Mouse (Mus musculus): ENCODE data around the gene Arntl. TPM values are rescaled to one million over a fixed set of nuclear protein-coding genes. Genes with fewer than 3 reads are reported as not detected.

Arntl gene
- total RNA-seq, 2 experiments from 2014 or later, result 29.9 to 33.2 TPM

DNA sequence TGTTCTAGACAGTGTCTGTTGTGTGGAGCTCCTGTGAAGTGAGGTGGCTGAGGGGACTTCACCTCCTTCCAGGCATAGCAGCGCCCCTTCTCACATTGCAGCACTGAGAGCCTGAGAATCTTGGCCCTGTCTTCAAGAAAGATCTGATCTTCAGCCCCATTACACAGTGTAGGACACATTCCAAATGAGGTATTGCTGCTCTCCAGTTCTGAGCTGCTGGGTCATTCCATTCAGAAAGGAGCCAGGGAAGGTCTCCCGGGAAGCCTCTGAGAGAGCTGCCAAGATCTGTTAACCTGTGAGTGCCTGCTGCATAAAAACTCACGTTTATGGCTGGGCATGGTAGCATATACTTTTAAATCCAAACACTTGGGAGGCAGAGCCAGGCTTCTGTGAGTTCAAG, 5.7 kb upstream of the Arntl start:
- no peak for DNase-seq (ENCODE audit: low spot score in 2 of 2)
- intact Hi-C loops (cut with DNase I), result no loop called here

GRCm38 (mm10) chr7:113207471-113208387, 464 bp downstream of the Arntl start:
- intact Hi-C loops (cut with DNase I), result loop anchor here (2.0 to 5.0 kb wide), 3 partner anchors 40 to 60 kb away; no protein-coding TSS in a partner anchor
- peak; percentile 66 to 69 for DNase-seq (ENCODE audit: low spot score in 2 of 2)

GRCm38 (mm10) chr7:113208388-113208753, 1.1 kb downstream of the Arntl start:
- intact Hi-C loops (cut with DNase I), result loop anchor here (2.0 to 5.0 kb wide), 3 partner anchors 40 to 61 kb away; no protein-coding TSS in a partner anchor
- DNase-seq (ENCODE audit: low spot score in 2 of 2), result no peak

- intact Hi-C loops (cut with DNase I), result no loop called here
- DNase-seq (ENCODE audit: low spot score in 2 of 2), result no peak
Observed at GRCm38 (mm10) chr7:113210441-113210840, 3.2 kb downstream of the Arntl start.

DNA sequence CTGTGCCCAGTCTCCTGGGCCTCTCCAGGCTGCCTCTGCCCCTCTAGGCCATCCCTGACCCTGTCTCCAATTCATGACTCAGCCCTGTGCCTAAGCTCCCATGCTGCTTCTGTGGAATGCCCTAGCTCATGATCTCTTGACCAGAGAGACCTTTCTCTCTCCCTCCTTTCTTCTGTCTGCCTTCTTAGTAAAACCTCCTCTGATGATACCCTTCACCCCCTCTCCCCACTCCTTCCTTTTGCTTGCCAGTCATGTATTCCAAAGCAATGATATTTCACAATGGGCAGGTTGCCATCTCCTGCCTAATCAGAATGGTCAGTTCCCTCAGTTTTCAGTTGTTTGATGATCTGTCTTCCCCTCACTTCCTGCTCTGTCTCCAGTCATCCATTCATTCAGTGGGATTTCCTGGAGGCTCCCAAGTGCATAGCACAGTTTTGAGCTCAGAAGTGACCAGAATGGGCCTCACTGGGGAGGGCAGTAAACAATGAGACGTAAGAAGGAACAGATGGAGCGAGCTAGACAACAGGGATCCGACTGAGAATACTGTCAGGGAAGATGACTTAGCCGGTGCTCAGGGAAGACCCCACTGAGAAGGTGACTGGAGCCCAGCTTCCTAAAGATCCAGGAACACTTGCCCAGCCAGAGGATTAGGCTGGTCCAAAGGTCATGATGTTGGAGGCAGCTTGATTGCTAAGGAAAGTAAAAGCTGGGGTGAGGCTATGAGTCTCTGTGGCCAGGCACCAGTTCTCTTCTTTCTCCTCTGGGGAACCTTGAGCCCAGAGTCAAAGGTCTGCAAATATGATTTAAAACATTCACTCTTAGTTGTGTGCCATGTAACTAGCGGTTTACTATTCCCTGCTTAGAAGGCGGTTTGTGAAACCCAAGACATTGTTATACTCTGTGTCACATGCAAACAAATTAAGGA, 7.2 kb downstream of the Arntl start:
- intact Hi-C loops (cut with DNase I), result no loop called here
- no peak for DNase-seq (ENCODE audit: low spot score in 2 of 2)

DNA sequence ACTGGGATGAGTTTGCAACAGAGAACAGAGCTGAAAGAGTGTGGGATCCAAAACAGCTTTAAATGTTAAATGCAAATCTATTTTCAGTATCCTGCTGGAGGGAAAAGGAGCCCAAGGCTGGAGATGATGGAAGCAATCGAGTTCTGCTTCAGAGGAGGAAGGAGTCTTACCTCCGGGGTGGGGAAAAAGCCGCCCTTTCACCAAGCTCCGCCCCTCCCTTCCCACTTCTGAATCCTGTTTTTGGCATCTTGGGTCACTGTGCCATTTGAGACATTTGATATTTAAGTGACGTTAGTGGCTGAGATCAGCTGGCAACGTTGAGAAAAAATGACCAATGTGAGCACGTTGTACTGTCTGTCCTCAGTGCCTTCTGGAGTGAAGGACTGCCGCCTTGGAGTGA, 8.9 kb downstream of the Arntl start:
- intact Hi-C loops (cut with DNase I), result no loop called here
- DNase-seq (ENCODE audit: low spot score in 2 of 2), result peak; percentile 47 to 62

- no peak for DNase-seq (ENCODE audit: low spot score in 2 of 2)
- intact Hi-C loops (cut with DNase I), result no loop called here
Observed at GRCm38 (mm10) chr7:113219416-113219815, 12.2 kb downstream of the Arntl start.

- intact Hi-C loops (cut with DNase I), result no loop called here
- no peak for DNase-seq (ENCODE audit: low spot score in 2 of 2)
Observed at GRCm38 (mm10) chr7:113219864-113220263, 12.6 kb downstream of the Arntl start.

GRCm38 (mm10) chr7:113220691-113221238, 13.5 kb downstream of the Arntl start:
- intact Hi-C loops (cut with DNase I), result no loop called here

DNA sequence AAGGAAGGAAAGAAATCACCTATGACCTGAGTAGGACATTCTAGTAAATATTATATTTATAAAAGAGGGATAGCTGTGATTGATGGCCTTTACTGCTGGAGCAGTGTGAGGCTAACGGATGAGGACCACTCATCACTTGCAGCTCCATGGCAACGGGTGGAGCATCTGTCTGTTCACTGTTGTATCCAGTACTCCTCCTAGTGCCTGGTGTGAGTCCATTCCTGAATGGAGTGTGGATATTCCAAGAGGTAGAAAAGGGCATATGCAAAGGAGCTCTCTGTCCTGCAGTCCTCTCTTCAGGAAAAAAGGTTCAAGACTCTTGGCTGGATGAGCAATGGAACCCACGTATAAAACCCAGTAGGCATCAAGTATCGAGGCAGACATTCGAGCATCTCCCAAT, 15.6 kb downstream of the Arntl start:
- intact Hi-C loops (cut with DNase I), result no loop called here
- no peak for DNase-seq (ENCODE audit: low spot score in 2 of 2)

More at GRCm38 (mm10) chr7:113220691-113221238, 13.5 kb downstream of the Arntl start:
- no peak for DNase-seq (ENCODE audit: low spot score in 2 of 2)

GRCm38 (mm10) chr7:113224620-113225019, 17.4 kb downstream of the Arntl start:
- intact Hi-C loops (cut with DNase I), result no loop called here
- DNase-seq (ENCODE audit: low spot score in 2 of 2), result no peak

DNA sequence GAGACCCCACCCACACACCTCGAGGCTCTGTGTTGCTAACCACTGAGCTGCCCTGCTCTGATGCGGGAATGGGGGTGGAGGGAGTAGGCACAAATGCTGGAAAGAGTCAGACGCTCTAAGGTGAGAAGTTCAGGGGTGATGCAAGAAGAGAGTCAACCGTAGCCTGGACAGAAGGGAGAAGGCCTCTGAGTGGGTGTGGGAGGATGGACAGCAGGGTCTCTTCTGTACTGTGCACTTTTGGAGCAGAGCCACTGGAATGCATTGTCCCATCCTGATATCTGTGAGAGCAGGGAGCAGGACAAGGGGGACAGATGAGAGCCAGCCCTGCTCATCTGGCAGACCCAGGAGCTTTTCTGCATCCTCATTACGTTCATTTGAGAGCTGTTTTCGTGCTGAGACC, 21.2 kb downstream of the Arntl start:
- DNase-seq (ENCODE audit: low spot score in 2 of 2), result no peak
- intact Hi-C loops (cut with DNase I), result no loop called here

- intact Hi-C loops (cut with DNase I), result no loop called here
- DNase-seq (ENCODE audit: low spot score in 2 of 2), result no peak
Observed at GRCm38 (mm10) chr7:113236135-113236534, 28.9 kb downstream of the Arntl start.

- intact Hi-C loops (cut with DNase I), result no loop called here
- DNase-seq (ENCODE audit: low spot score in 2 of 2), result no peak
Observed at GRCm38 (mm10) chr7:113238365-113238764, 31.1 kb downstream of the Arntl start.

- intact Hi-C loops (cut with DNase I), result no loop called here
- DNase-seq (ENCODE audit: low spot score in 2 of 2), result no peak
Observed at GRCm38 (mm10) chr7:113239448-113240130, 32.3 kb downstream of the Arntl start.

DNA sequence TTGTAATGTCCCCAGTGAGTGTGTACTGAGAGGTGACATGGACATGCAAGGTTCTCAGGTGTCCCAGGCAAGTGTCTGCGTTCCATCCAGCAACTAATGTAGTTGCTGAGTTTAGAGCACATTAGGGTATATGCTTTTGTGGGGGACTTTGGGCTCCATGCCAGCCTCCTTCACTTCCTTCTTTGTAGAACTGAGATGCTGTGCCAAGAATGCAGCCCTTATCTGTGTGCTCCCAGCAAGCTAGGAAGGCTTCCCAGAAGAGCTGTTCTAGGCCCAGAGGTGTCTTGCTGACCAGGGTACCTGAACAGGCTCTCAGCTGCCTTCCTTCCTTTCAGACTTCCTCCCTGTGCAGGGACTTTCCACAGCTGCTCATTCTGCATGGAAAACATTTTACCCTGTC, 33.2 kb downstream of the Arntl start:
- intact Hi-C loops (cut with DNase I), result no loop called here
- DNase-seq (ENCODE audit: low spot score in 2 of 2), result no peak

DNA sequence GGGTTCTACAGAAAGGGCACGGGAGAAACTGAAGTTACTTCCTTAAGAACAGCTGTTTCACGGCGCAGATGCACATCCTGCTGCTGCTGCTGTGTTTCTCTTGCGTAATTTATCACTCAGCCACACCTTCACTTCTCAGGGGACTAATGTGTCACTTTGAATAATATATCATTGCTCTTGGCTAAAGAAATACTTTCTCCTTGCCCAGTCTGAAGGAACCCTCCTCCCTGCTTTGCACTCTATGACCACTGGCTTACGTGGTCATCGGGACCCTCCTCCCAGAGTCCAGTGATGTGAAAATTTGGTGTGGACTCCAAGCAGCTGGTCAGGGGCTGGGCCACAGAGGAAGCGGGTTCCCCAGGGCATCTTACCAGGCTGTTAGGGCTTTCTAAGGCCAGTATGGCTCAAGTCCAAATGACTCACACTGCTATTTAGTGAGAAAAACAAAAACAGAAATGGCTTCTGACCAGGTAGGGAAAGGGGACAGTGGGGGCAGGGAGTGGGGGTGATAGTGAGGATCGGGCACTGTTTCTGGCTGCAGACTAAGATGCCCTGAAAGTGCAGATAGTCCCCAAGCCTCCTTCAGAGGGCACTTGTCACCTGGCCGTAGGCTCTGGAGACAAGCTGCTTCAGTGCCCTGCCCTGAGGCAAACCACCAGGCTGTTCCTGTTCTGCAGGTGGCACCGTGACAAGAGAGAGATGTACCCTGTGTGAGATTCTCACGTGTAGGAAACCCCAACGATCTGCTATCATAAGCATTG, 34.8 kb downstream of the Arntl start:
- intact Hi-C loops (cut with DNase I), result no loop called here

GRCm38 (mm10) chr7:113242688-113243087, 35.4 kb downstream of the Arntl start:
- DNase-seq (ENCODE audit: low spot score in 2 of 2), result peak; percentile 47 to 49
- intact Hi-C loops (cut with DNase I), result no loop called here

More for the DNA sequence above, 34.8 kb downstream of the Arntl start:
- DNase-seq (ENCODE audit: low spot score in 2 of 2), result no peak

DNA sequence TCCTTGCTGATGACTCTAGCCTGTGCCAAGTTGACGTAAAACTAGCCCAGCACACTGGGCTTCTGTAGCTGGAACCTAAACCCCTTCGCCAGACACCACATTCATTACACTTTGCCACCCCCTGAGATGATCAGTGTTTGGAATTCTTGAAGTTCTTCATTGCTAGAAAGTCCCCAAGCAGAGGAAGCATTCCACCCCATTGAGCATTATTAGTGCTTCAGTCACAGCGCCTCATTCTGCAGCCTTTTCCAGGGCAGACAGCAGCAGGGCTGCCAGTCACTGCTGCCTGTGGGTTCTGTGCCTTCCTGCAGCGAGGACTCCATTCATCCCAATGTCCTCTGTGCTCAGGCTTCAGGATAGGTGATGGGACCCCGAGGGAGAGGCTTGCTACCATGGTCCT, 37.9 kb downstream of the Arntl start:
- intact Hi-C loops (cut with DNase I), result no loop called here
- no peak for DNase-seq (ENCODE audit: low spot score in 2 of 2)
